Mouse (Mus musculus) kidney, adult 2 months (tissue): ENCODE measurements around the gene Bmpr1b.

ENCODE experiments used
- CTCF ChIP-seq: fragments of 200-500 bp; conservative IDR thresholded peaks from 2 replicates; pipeline ENCODE4 v1.5.1; 2011; ENCODE audit warnings: low read depth, mild to moderate bottlenecking, control low read depth, low read length, moderate library complexity, mixed read lengths; ENCODE audit not compliant: insufficient read depth, insufficient read length
- POLR2A ChIP-seq: fragments of 200-500 bp; IDR thresholded peaks from one replicate; pipeline ENCODE4 v1.6.1; 2011; ENCODE audit warnings: low read depth, low read length, control low read depth

GRCm38 (mm10) chr3:141919661-141920060 is 249.6 kb downstream of the Bmpr1b start:
- TF ChIP-seq CTCF (no peak), POLR2A (no peak)
